Comparison of ENCODE assay signal across 8 mouse cellular contexts in genomic region chr2:119970571-119970970, GRCm38 (mm10). TPM values are rescaled to one million over a fixed set of nuclear protein-coding genes. Genes with fewer than 3 reads are reported as not detected.
DNase-seq lines count a peak whose midpoint lies in the region; ATAC-seq and TF ChIP-seq lines count a peak whose summit lies in the region.
"Had no signal": no experiment of that assay in that cellular context is flagged by ENCODE, and none has a peak within 500 bp of the region (broad histone marks: within the 10 kb centered on the region; RNA-seq: fewer than 3 reads in every experiment).

No protein-coding gene starts in this region.

- intact Hi-C loops in left cerebral cortex, postnatal 25 days (cut with DNase I) = loop anchor here (5.0 kb wide), 2 partner anchors 107 to 202 kb away; no protein-coding TSS in a partner anchor

- no peak overlapping the region for H3K4me3 ChIP-seq in limb, embryonic 11.5 days (ENCODE audit: low read depth, low read length)
- no peak overlapping the region for H3K4me3 ChIP-seq in limb, embryonic 10.5 days
- H3K4me3 ChIP-seq in ES-E14 (ENCODE audit: insufficient read depth in 1 of 2, low read depth in 1 of 2, low read length in 2 of 2, poor library complexity in 1 of 2, severe bottlenecking in 1 of 2) = no peak overlapping the region
- H3K4me3 ChIP-seq: heart, embryonic 15.5 days had no signal

- H3K4me2 ChIP-seq in limb, embryonic 11.5 days (ENCODE audit: low read depth, severe bottlenecking) = no peak overlapping the region
- H3K4me2 ChIP-seq: heart, embryonic 15.5 days had no signal

- 0 out of 2 replicates have a peak, but pooled peaks cover 4% of the 10 kb centered on the region for H3K4me1 ChIP-seq in limb, embryonic 11.5 days (ENCODE audit: control insufficient read depth, insufficient read depth, low read length)
- peaks cover 17% of the 10 kb centered on the region for H3K4me1 ChIP-seq in limb, embryonic 10.5 days
- H3K4me1 ChIP-seq in ES-E14 (ENCODE audit: control insufficient read depth in 2 of 2, insufficient read depth in 2 of 2, low read length in 2 of 2, poor library complexity in 1 of 2) = peaks cover 0 to 3% of the 10 kb centered on the region in 2 experiments; a peak in 1 of 4 replicates

- ATAC-seq in limb, embryonic 11.5 days (ENCODE audit: insufficient number of reproducible peaks, low FRiP score, low TSS enrichment, low read depth) = no peak
- 0 out of 2 replicates have a peak, but pooled peaks have one; percentile 42 for ATAC-seq in erythroblast, adult 5-6 weeks (replicated peaks; ENCODE audit: low FRiP score, poor library complexity, severe bottlenecking)

- no peak overlapping the region for H3K9ac ChIP-seq in limb, embryonic 11.5 days (ENCODE audit: low read length)
- no peak overlapping the region for H3K9ac ChIP-seq in ES-E14 (ENCODE audit: insufficient read depth, low read depth, low read length, poor library complexity, severe bottlenecking)
- H3K9ac ChIP-seq: heart, embryonic 15.5 days had no signal

- WGBS in limb, embryonic 11.5 days = 58% methylated on average over 9 of the region's 9 CpGs
- 61% methylated on average over 9 of the region's 9 CpGs for WGBS in limb, embryonic 10.5 days

- peak; percentile 38 for DNase-seq in limb, embryonic 11.5 days (ENCODE audit: low spot score)
- no peak for DNase-seq in limb, embryonic 10.5 days (ENCODE audit: low spot score)
- DNase-seq in ES-E14 (ENCODE audit: low read depth, low spot score) = peak; percentile 34
- peak; percentile 23 for DNase-seq in adrenal gland, adult 8-10 months
- peak; percentile 38 to 47 for DNase-seq in left cerebral cortex, postnatal 25 days (ENCODE audit: low spot score in 2 of 2)
- peak; percentile 31 to 63 for DNase-seq in spleen, postnatal 4 days (ENCODE audit: low spot score in 2 of 2)

- no peaks in the 10 kb centered on the region for H3K9me3 ChIP-seq in limb, embryonic 11.5 days (ENCODE audit: control insufficient read depth, low read length)
- H3K9me3 ChIP-seq in limb, embryonic 10.5 days (replicated peaks) = no peaks in the 10 kb centered on the region
- H3K9me3 ChIP-seq in ES-E14 (ENCODE audit: control insufficient read depth, insufficient read depth, low read depth, low read length) = no peaks in the 10 kb centered on the region
- H3K9me3 ChIP-seq: heart, embryonic 15.5 days had no signal

- no peak overlapping the region for H3K27ac ChIP-seq in limb, embryonic 11.5 days (replicated peaks; ENCODE audit: low read depth, low read length)
- H3K27ac ChIP-seq in limb, embryonic 10.5 days = no peak overlapping the region
- H3K27ac ChIP-seq in ES-E14 (ENCODE audit: insufficient read depth, low read depth, low read length, poor library complexity, severe bottlenecking) = no peak overlapping the region

- in situ Hi-C loops in ES-E14 (cut with MboI; ENCODE audit: low sequenced_read_pairs in 2 of 2, unreplicated experiment in 2 of 2) = no loop called here

- H3K27me3 ChIP-seq in limb, embryonic 11.5 days (ENCODE audit: control insufficient read depth, insufficient read depth, low read length) = no peaks in the 10 kb centered on the region
- no peaks in the 10 kb centered on the region for H3K27me3 ChIP-seq in limb, embryonic 10.5 days (ENCODE audit: low read depth, poor library complexity, severe bottlenecking)
- H3K27me3 ChIP-seq: heart, embryonic 15.5 days had no signal

- H3K36me3 ChIP-seq in limb, embryonic 11.5 days (ENCODE audit: control insufficient read depth, insufficient read depth, low read length) = no peaks in the 10 kb centered on the region; the same call in 1 of the 2 replicates
- H3K36me3 ChIP-seq in limb, embryonic 10.5 days = peaks cover 7% of the 10 kb centered on the region; the same call in 1 of the 2 replicates
- no peaks in the 10 kb centered on the region; the same call in 1 of the 2 replicates for H3K36me3 ChIP-seq in ES-E14 (ENCODE audit: control insufficient read depth, insufficient read depth, low read length, poor library complexity, severe bottlenecking)

TF ChIP-seq in ES-E14, 5 proteins besides CTCF, POLR2A, EP300 and RAD21:
- peak; percentile 64 for TF ChIP-seq ZC3H11A (IDR thresholded peaks at IDR 0.05; ENCODE audit: borderline replicate concordance, low read depth, low read length)
- 0 out of 2 replicates have a peak, but pooled peaks have one; percentile 10 for TF ChIP-seq ZNF384 (IDR thresholded peaks at IDR 0.05; ENCODE audit: low read depth, low read length)
- TF ChIP-seq CHD2 (IDR thresholded peaks at IDR 0.05; ENCODE audit: low read depth, low read length) = no peak

RNA-seq across cellular contexts. Expression of gene Mapkbp1, which starts 1.9 kb away (rescaled TPM):
- polyA plus RNA-seq in limb, embryonic 11.5 days (2014; fragmentation: Nextera tagmentation; extraction: Ambion mirVana) = 2.9 and 3.5 TPM in 2 replicates
- 2.8 and 4.5 TPM in 2 replicates for polyA plus RNA-seq in limb, embryonic 10.5 days (2016; fragmentation: Nextera tagmentation; extraction: Ambion mirVana)
- 7.0 and 10.3 TPM in 2 replicates for total RNA-seq in ES-E14 (2012; rRNA removed)
- 10 to 100 TPM in 3 of 4 experiments, 1 to 10 TPM in 1; 9.1 to 22.4 (median 16.9) TPM for total RNA-seq in adrenal gland, adult 8-10 months (2022)
- 0.38 and 3.3 TPM in 2 replicates for total RNA-seq in erythroblast, adult 5-6 weeks (2015; ENCODE audit: low replicate concordance)
- total RNA-seq in erythroblast, adult 5-6 weeks (2017; ENCODE audit: low replicate concordance) = 2.0 and 3.5 TPM in 2 replicates
- total RNA-seq in left cerebral cortex, postnatal 25 days (2021) = 10 to 100 TPM; 52.2 to 52.7 TPM

RNA-seq across cellular contexts. Expression of gene Jmjd7, which starts 56.7 kb away (rescaled TPM):
- polyA plus RNA-seq in limb, embryonic 11.5 days (2014; fragmentation: Nextera tagmentation; extraction: Ambion mirVana) = 18.5 and 22.2 TPM in 2 replicates
- 19.8 and 25.1 TPM in 2 replicates for polyA plus RNA-seq in limb, embryonic 10.5 days (2016; fragmentation: Nextera tagmentation; extraction: Ambion mirVana)
- 7.2 and 12.6 TPM in 2 replicates for total RNA-seq in ES-E14 (2012; rRNA removed)
- 10 to 100 TPM in 2 of 4 experiments, 1 to 10 TPM in 2; 7.3 to 16.7 (median 10.8) TPM for total RNA-seq in adrenal gland, adult 8-10 months (2022)
- total RNA-seq in erythroblast, adult 5-6 weeks (2015; ENCODE audit: low replicate concordance) = 1.5 TPM in 1 of 2 replicates, not detected in the other
- 2.4 TPM in 1 of 2 replicates, not detected in the other for total RNA-seq in erythroblast, adult 5-6 weeks (2017; ENCODE audit: low replicate concordance)
- total RNA-seq in left cerebral cortex, postnatal 25 days (2021) = 1 to 10 TPM; 3.5 to 4.3 TPM

RNA-seq across cellular contexts. Expression of gene Gm28042, which starts 56.7 kb away (rescaled TPM):
- polyA plus RNA-seq in limb, embryonic 11.5 days (2014; fragmentation: Nextera tagmentation; extraction: Ambion mirVana) = 1.6 and 3.5 TPM in 2 replicates
- 3.6 and 4.3 TPM in 2 replicates for polyA plus RNA-seq in limb, embryonic 10.5 days (2016; fragmentation: Nextera tagmentation; extraction: Ambion mirVana)
- 2.9 and 7.3 TPM in 2 replicates for total RNA-seq in ES-E14 (2012; rRNA removed)
- total RNA-seq in adrenal gland, adult 8-10 months (2022) = 1 to 10 TPM in 2 of 4 experiments, under 1 TPM in 2; 0.78 to 1.6 (median 0.96) TPM
- total RNA-seq in erythroblast, adult 5-6 weeks (2015; ENCODE audit: low replicate concordance) = 0.96 TPM in 1 of 2 replicates, not detected in the other
- total RNA-seq in erythroblast, adult 5-6 weeks (2017; ENCODE audit: low replicate concordance) = 2.0 TPM in 1 of 2 replicates, not detected in the other
- total RNA-seq in left cerebral cortex, postnatal 25 days (2021) = 1 to 10 TPM in 1 of 2 experiments, under 1 TPM in 1; 0.78 to 1.9 TPM
